Mouse (Mus musculus) right cerebral cortex, postnatal 14 days (tissue): ENCODE measurements around the gene Glyctk.

ENCODE experiments used
- DNase-seq: peaks from one replicate; pipeline ENCODE4 v3.0.0; 2022

Gene Glyctk

GRCm38 (mm10) chr9:106144176-106144575, 13.8 kb downstream of the Glyctk start:
- DNase-seq, result no peak

GRCm38 (mm10) chr9:106141955-106142354, 16.0 kb downstream of the Glyctk start:
- no peak for DNase-seq

GRCm38 (mm10) chr9:106139763-106140162, 18.2 kb downstream of the Glyctk start:
- peak; percentile 47 for DNase-seq

- no peak for DNase-seq
Observed at GRCm38 (mm10) chr9:106137671-106138216, 20.2 kb downstream of the Glyctk start.

- no peak for DNase-seq
Observed at GRCm38 (mm10) chr9:106130250-106130649, 27.7 kb downstream of the Glyctk start.

- no peak for DNase-seq
Observed at GRCm38 (mm10) chr9:106129072-106129471, 28.9 kb downstream of the Glyctk start.

DNA sequence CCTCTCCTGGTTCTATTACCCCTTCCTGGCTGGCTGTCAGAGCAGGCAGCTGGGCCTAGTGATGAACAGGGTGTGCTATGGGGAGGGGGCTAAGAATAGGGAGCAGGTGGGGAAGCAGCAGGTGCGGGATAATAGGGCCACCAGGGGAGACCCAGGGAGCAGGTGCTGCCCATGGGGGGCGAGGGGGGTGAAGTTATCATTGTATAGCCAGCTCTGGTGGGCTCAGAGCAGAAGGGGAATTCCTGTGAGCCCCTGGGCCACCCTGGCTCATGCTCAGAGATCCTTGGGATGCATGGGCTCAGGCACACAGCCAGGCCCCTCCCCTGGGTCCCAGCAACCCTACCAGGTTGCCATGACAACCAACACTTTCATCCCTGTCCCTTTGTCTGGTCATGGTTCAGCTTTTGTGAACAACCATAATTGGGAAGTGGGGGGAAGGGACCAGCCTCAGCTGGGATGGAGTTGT, 31.1 kb downstream of the Glyctk start:
- DNase-seq, result no peak

GRCm38 (mm10) chr9:106123599-106123998, 34.3 kb downstream of the Glyctk start:
- peak; percentile 30 for DNase-seq

DNA sequence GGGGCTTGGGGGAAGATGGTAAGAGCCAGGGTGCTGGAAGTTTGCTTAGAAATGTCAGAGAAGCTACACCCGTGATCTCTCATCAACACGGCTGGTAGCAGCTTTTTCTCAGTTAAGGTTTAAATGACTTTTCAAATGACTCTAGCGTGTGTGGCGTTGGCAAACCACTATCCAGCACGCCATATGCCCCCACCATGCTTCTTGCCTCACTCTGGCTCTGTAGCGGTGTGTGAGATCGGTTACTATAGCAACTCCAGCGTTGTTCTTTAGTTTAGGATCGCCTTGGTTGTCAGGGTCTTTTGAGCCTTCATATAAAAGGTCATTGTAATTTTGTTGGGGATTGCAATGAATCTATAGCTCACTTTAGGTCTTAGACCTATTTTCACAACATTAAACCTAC, 38.9 kb downstream of the Glyctk start:
- DNase-seq, result no peak

GRCm38 (mm10) chr9:106115801-106116424, 42.0 kb downstream of the Glyctk start:
- no peak for DNase-seq

GRCm38 (mm10) chr9:106112770-106113423, 45.0 kb downstream of the Glyctk start:
- DNase-seq, result peak; percentile 90

- no peak for DNase-seq
Observed at GRCm38 (mm10) chr9:106106241-106106640, 51.7 kb downstream of the Glyctk start.

DNA sequence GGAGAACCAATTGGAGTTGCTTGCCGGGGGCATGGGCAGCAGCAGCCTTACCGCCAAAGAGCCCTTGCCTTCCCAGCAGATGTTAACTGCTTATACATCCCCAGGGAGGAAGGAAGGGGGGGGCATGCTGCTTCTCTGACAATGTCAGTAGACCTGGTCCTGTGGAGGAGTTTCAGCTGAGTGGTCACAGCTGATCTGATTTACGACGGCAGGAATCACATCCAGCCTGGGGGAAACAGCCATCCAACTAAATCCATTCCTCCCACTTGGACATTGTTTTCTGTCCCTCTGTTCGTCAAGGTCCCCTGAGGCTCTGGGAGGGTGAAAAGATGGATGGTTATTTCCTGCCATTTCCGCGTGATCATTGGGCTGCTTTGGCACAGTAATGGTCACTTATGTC, 53.5 kb downstream of the Glyctk start:
- no peak for DNase-seq
